Mouse (Mus musculus) cerebellum, postnatal 10 days (tissue): ENCODE results near the gene Ect2.

Experiments
- DNase-seq, 2 experiments: peaks; one replicate each; pipeline ENCODE4 v3.0.0; 2021; ENCODE audit warnings: mixed read lengths in 2 of 2

The Ect2 gene

GRCm38 (mm10) chr3:27155856-27156593, 2.3 kb upstream of the Ect2 start:
- DNase-seq = no peak

- no peak for DNase-seq
Observed at GRCm38 (mm10) chr3:27155051-27155855, 1.6 kb upstream of the Ect2 start.

GRCm38 (mm10) chr3:27154280-27154679, 602 bp upstream of the Ect2 start:
- no peak for DNase-seq

GRCm38 (mm10) chr3:27153191-27153671, 447 bp downstream of the Ect2 start:
- peak; percentile 50 to 55 for DNase-seq

GRCm38 (mm10) chr3:27145733-27146132, 7.9 kb downstream of the Ect2 start:
- no peak for DNase-seq

GRCm38 (mm10) chr3:27143570-27143969, 10.1 kb downstream of the Ect2 start:
- no peak for DNase-seq

GRCm38 (mm10) chr3:27140101-27140500, 13.6 kb downstream of the Ect2 start:
- DNase-seq = no peak

GRCm38 (mm10) chr3:27121864-27122450, 31.7 kb downstream of the Ect2 start:
- DNase-seq = no peak

- DNase-seq = no peak
Observed at GRCm38 (mm10) chr3:27120932-27121331, 32.7 kb downstream of the Ect2 start.

GRCm38 (mm10) chr3:27118227-27118626, 35.5 kb downstream of the Ect2 start:
- no peak for DNase-seq

- peak in 1 of 2 experiments; percentile 39 for DNase-seq
Observed at GRCm38 (mm10) chr3:27110860-27111259, 42.8 kb downstream of the Ect2 start.

GRCm38 (mm10) chr3:27109109-27109508, 44.6 kb downstream of the Ect2 start:
- no peak for DNase-seq

- DNase-seq = no peak
Observed at GRCm38 (mm10) chr3:27107142-27107541, 46.5 kb downstream of the Ect2 start.

- DNase-seq = no peak
Observed at GRCm38 (mm10) chr3:27102965-27103364, 50.7 kb downstream of the Ect2 start.

GRCm38 (mm10) chr3:27098633-27099032, 55.0 kb downstream of the Ect2 start:
- DNase-seq = no peak

- DNase-seq = no peak
Observed at GRCm38 (mm10) chr3:27086221-27086620, 67.5 kb downstream of the Ect2 start.

GRCm38 (mm10) chr3:27081229-27082060, 72.2 kb downstream of the Ect2 start:
- no peak for DNase-seq

- DNase-seq = no peak
Observed at GRCm38 (mm10) chr3:27080061-27080770, 73.5 kb downstream of the Ect2 start.

- DNase-seq = no peak
Observed at GRCm38 (mm10) chr3:27073884-27074283, 79.8 kb downstream of the Ect2 start.

- DNase-seq = no peak
Observed at GRCm38 (mm10) chr3:27071706-27072105, 82.0 kb downstream of the Ect2 start.

- no peak for DNase-seq
Observed at GRCm38 (mm10) chr3:27070340-27070739, 83.3 kb downstream of the Ect2 start.

- DNase-seq = peak in 1 of 2 experiments; percentile 27
Observed at GRCm38 (mm10) chr3:27067206-27067605, 86.5 kb downstream of the Ect2 start.
